Mouse (Mus musculus): Measurements from ENCODE around the gene Cacna1a. TPM values are rescaled to one million over a fixed set of nuclear protein-coding genes. Genes with fewer than 3 reads are reported as not detected.
A peak's percentile ranks its signal among the peaks of the same experiment; 100 is the strongest.

Gene Cacna1a
- polyA plus RNA-seq, 1 experiment from 2014 or later = 4.0 TPM

DNA sequence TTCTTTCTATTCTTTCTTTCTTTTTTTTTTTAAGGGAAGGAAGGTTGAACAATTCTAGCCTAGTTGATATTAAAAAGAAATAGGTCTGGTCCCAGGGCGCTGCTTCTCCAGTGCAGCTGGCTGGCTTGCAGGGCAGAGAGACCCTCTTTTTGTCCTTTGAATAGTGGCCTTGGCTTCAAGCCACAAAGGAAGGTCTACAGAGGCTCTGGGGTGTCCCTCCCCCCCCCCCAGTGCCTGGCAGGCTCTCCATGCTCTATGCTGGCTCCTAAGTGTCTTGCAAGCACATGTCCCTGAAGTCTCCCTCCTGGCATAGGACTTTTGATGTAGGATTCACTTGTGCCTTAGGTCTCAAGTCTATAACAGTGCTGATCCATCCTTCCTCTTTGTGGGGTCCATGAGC lies 23.0 kb upstream of the Cacna1a start:
- Histone ChIP-seq H3K36me3 (no peaks in the 10 kb centered on the region), H3K4me1 (peaks cover 4% of the 10 kb centered on the region; the same call in 1 of the 2 replicates), H3K27ac (no peak overlapping the region), H3K9ac (no peak overlapping the region), H3K4me3 (replicated peaks) (no peak overlapping the region), H3K27me3 (peaks cover 24% of the 10 kb centered on the region), H3K4me2 (no peak overlapping the region), H3K9me3 (replicated peaks) (no peaks in the 10 kb centered on the region)
- no peak for ATAC-seq (replicated peaks; ENCODE audit: low FRiP score)
- 86% methylated on average over 1 of the region's 1 CpGs for WGBS

DNA sequence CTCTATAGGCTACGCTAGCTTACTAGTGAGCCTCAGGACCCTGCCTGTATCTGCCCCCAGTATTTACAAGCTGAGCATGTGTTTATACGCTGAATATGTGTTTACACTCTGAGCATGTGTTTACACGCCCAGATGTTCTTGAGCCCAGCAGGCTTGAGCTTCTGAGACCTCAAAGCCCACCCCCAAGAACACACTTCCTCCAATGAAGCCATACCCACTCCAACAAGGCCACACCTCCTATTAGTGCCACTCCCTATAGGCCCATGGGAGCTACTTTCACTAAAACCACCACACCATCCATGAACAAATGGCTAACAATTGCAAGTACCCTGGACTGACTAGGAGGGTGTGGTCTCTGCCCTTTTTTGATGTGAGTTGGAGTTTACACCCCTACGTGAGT lies 17.3 kb upstream of the Cacna1a start:
- no peaks in the 10 kb centered on the region for H3K4me1 ChIP-seq
- H3K9me3 ChIP-seq (replicated peaks) = no peaks in the 10 kb centered on the region
- H3K27ac ChIP-seq = no peak overlapping the region
- H3K9ac ChIP-seq = no peak overlapping the region
- no peak for ATAC-seq (replicated peaks; ENCODE audit: low FRiP score)
- no peaks in the 10 kb centered on the region for H3K36me3 ChIP-seq
- no peak overlapping the region for H3K4me3 ChIP-seq (replicated peaks)
- no peak overlapping the region for H3K4me2 ChIP-seq
- no peaks in the 10 kb centered on the region for H3K27me3 ChIP-seq
- WGBS = 63% methylated on average over 4 of the region's 4 CpGs

DNA sequence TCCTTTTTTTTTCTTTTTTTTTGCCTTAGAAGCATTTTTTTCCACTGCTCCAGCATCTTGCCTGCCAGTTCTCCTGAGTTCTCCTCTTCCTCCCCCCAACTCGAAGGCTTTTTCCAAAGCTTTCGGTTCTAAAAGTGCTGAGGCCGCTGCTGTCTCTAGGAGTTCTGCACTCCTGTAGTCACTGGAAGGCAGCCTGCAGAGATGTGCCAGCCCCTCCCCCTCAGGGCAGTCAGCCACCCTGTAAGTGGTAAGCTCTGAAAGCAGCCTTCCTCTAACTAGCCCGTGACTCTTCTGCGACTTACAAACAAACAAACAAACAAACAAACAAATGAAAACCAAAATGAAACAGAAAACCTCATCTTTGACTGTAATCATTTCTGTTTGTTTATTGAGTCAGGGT lies 13.2 kb upstream of the Cacna1a start:
- no peak overlapping the region for H3K4me3 ChIP-seq (replicated peaks)
- H3K27me3 ChIP-seq = no peaks in the 10 kb centered on the region
- H3K4me1 ChIP-seq = no peaks in the 10 kb centered on the region
- no peak overlapping the region for H3K9ac ChIP-seq
- H3K9me3 ChIP-seq (replicated peaks) = no peaks in the 10 kb centered on the region
- H3K4me2 ChIP-seq = no peak overlapping the region
- no peak for ATAC-seq (replicated peaks; ENCODE audit: low FRiP score)
- no peaks in the 10 kb centered on the region for H3K36me3 ChIP-seq
- no peak overlapping the region for H3K27ac ChIP-seq
- 33% methylated on average over 5 of the region's 5 CpGs for WGBS

DNA sequence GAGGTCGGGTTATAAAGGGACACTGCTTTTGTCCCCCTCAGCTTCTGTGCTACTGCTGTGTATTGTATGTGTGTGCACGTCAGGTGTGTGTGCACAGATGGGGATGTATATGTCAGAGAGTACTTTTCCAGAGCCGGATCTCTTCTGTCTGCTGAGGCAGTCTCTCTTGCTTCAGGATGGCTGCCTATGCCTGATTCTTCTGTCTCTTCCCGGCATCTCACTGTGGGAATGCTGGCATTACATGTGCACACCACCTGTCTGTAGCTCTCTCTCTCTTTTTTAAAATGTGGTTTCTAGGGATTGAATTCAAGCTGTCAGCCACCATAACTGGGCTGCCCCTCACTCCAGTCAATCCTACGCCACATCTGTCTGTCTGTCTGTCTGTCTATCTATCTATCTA lies 12.4 kb upstream of the Cacna1a start:
- WGBS = 86% methylated on average over 5 of the region's 5 CpGs
- no peak for ATAC-seq (replicated peaks; ENCODE audit: low FRiP score)
- Histone ChIP-seq H3K9ac (no peak overlapping the region), H3K4me2 (no peak overlapping the region), H3K4me1 (no peaks in the 10 kb centered on the region), H3K27me3 (no peaks in the 10 kb centered on the region), H3K9me3 (replicated peaks) (no peaks in the 10 kb centered on the region), H3K36me3 (no peaks in the 10 kb centered on the region), H3K4me3 (replicated peaks) (no peak overlapping the region), H3K27ac (no peak overlapping the region)

DNA sequence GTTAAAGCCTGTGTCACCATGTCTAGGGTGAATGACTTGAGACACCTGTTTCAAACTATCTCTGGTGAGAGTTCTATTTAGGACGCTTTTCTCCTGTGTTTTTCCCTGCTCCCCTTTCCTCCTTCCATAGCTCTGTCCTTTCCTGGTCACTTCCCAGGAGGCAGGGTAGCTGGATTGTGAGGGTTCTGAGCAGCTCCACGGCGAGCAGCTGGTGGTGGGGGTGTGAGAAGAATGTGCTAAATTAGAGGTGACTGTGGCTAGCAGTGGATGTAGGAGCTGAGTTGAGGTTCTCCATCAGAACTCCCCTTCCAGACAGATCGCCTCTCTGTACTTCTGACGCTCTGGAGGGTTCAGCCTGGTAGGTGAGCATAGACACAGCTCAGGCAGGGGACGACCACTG lies 11.7 kb upstream of the Cacna1a start:
- Histone ChIP-seq H3K4me3 (replicated peaks) (no peak overlapping the region), H3K4me1 (no peaks in the 10 kb centered on the region), H3K4me2 (no peak overlapping the region), H3K9me3 (replicated peaks) (no peaks in the 10 kb centered on the region), H3K36me3 (no peaks in the 10 kb centered on the region), H3K27me3 (no peaks in the 10 kb centered on the region), H3K27ac (no peak overlapping the region), H3K9ac (no peak overlapping the region)
- 71% methylated on average over 6 of the region's 6 CpGs for WGBS
- no peak for ATAC-seq (replicated peaks; ENCODE audit: low FRiP score)

DNA sequence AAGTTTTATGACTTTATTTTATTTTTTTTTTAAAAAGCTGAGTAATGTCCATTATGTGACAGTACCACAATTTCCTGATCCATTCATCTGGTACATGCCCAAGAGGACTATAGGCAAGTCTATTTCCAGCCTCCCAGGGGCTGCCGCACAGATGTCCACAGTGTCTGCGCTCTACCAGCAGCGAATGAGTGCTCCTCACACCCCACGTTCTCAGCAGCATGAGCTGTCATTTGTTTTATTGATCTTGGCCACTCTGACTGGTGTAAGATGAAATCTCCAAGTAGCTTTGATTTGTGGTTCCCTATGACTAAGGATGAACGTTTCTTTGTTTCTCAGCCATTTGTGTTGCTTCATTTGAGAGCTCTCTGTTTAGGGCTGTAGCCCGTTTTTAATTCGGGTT lies 6.6 kb upstream of the Cacna1a start:
- H3K9me3 ChIP-seq (replicated peaks) = no peaks in the 10 kb centered on the region
- no peaks in the 10 kb centered on the region for H3K4me1 ChIP-seq
- ATAC-seq (replicated peaks; ENCODE audit: low FRiP score) = no peak
- no peak overlapping the region for H3K9ac ChIP-seq
- H3K4me2 ChIP-seq = no peak overlapping the region
- no peaks in the 10 kb centered on the region for H3K36me3 ChIP-seq
- no peaks in the 10 kb centered on the region for H3K27me3 ChIP-seq
- H3K4me3 ChIP-seq (replicated peaks) = no peak overlapping the region
- WGBS = 73% methylated on average over 7 of the region's 7 CpGs
- no peak overlapping the region for H3K27ac ChIP-seq

DNA sequence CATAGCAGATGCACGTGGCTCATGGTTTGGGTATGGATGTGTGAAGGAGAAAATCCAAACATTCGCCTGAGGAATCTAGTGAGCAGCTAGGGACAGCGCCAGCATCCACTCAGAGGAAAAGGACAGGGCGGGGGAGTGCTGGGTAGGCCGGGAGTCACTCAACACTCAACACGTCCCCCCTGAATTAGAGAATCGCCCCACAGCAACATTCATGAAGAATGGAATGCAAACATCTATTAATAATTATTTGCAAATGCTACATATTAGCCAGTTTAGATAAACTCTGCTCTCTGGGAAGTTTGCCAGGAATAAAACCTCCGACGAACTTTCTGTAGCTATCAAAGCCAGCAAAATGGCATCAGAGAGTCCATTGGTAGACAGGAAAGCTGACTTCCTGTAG lies 533 bp downstream of the Cacna1a start:
- H3K9me3 ChIP-seq (replicated peaks) = no peaks in the 10 kb centered on the region
- H3K4me3 ChIP-seq (replicated peaks) = no peak overlapping the region
- H3K9ac ChIP-seq = no peak overlapping the region
- H3K4me1 ChIP-seq = peaks cover 10% of the 10 kb centered on the region; the same call in 1 of the 2 replicates
- 52% methylated on average over 9 of the region's 9 CpGs for WGBS
- ATAC-seq (replicated peaks; ENCODE audit: low FRiP score) = no peak
- H3K27ac ChIP-seq = peak overlapping the region; percentile 45; the same call in 1 of the 2 replicates
- no peaks in the 10 kb centered on the region for H3K36me3 ChIP-seq
- 0 out of 2 replicates have a peak overlapping the region, but pooled peaks have one; percentile 3 for H3K4me2 ChIP-seq
- H3K27me3 ChIP-seq = no peaks in the 10 kb centered on the region

DNA sequence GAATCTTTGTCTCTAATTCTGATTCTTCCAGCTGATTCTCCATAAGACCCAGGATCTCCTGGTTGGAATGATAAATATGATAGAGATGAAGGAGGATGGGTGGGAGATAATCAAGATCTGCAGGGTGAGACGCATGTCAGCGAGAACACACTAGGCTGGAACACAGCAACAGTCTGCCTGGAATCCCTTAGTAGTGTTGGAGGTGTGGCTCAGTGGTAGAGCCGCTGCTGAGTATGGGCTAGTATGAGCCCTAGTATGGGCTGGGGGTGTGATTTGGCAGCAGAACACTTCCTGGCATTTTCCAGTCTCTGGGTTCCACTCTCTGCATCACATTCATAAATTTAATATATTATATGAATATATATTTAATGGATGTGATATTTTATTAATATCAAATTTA lies 933 bp downstream of the Cacna1a start:
- Histone ChIP-seq H3K36me3 (no peaks in the 10 kb centered on the region), H3K27ac (no peak overlapping the region), H3K9me3 (replicated peaks) (no peaks in the 10 kb centered on the region), H3K27me3 (no peaks in the 10 kb centered on the region), H3K4me3 (replicated peaks) (no peak overlapping the region), H3K9ac (no peak overlapping the region), H3K4me2 (no peak overlapping the region), H3K4me1 (peaks cover 10% of the 10 kb centered on the region; the same call in 1 of the 2 replicates)
- 75% methylated on average over 3 of the region's 3 CpGs for WGBS
- ATAC-seq (replicated peaks; ENCODE audit: low FRiP score) = no peak

DNA sequence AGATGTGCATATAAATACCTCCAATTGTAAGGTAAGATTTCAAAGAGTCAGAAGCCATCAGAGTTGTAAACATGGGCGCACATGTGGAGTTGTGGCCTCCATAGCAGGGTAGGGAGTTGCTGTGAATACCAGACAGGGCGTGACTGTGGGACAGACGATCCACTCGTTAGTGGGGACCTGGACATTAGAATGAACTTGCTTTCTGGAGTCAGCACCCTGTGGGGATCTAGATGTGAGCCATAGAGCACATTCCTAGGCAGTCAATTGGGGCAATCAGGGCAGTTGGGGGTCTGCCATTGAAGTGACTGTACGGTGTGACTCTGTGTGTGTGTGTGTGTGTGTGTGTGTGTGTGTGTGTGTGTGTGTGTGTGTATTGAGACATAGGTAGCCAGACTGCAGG lies 3.4 kb downstream of the Cacna1a start:
- no peak overlapping the region for H3K4me3 ChIP-seq (replicated peaks)
- WGBS = 85% methylated on average over 5 of the region's 5 CpGs
- H3K4me1 ChIP-seq = peaks cover 10% of the 10 kb centered on the region; the same call in 1 of the 2 replicates
- H3K27ac ChIP-seq = no peak overlapping the region
- H3K27me3 ChIP-seq = no peaks in the 10 kb centered on the region
- no peaks in the 10 kb centered on the region for H3K36me3 ChIP-seq
- ATAC-seq (replicated peaks; ENCODE audit: low FRiP score) = no peak
- H3K9me3 ChIP-seq (replicated peaks) = no peaks in the 10 kb centered on the region
- H3K9ac ChIP-seq = no peak overlapping the region
- no peak overlapping the region for H3K4me2 ChIP-seq

DNA sequence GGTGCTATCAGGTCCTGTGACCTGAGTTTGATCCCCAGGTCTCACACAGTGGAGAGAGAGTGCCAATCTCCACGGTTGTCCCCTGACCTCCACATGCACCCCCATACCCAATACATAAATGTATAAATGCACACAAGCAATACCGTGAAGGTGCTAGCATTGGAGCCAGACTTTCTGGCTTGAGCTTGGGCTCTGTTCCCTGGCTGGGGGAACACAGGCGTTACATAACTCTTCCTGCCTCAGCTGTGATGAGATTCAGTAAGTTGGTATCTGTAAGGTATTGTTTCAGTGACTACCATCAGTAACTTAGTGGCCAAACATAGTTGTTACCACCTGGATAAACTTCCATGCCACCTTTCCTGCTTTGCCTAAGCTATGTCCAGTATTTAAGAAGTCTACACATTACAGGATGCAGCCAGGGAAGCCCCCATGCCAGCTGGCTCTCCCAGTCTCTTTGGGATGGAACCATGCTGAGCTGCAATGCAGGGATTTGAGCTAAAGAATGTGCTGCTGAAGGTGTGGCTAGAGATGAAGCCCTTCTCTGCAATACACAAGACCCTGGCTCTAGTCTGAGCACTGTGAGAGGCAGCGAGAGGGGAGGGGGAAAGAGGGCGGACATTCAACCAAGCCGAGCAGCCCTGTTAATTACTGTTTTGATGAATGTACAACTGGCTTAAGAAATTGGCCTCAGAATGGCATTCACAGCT lies 7.7 kb downstream of the Cacna1a start:
- Histone ChIP-seq H3K4me2 (no peak overlapping the region), H3K4me1 (no peaks in the 10 kb centered on the region), H3K36me3 (no peaks in the 10 kb centered on the region), H3K27ac (no peak overlapping the region), H3K9me3 (replicated peaks) (no peaks in the 10 kb centered on the region), H3K4me3 (replicated peaks) (no peak overlapping the region), H3K27me3 (no peaks in the 10 kb centered on the region), H3K9ac (no peak overlapping the region)
- ATAC-seq (replicated peaks; ENCODE audit: low FRiP score) = no peak
- 74% methylated on average over 6 of the region's 6 CpGs for WGBS

DNA sequence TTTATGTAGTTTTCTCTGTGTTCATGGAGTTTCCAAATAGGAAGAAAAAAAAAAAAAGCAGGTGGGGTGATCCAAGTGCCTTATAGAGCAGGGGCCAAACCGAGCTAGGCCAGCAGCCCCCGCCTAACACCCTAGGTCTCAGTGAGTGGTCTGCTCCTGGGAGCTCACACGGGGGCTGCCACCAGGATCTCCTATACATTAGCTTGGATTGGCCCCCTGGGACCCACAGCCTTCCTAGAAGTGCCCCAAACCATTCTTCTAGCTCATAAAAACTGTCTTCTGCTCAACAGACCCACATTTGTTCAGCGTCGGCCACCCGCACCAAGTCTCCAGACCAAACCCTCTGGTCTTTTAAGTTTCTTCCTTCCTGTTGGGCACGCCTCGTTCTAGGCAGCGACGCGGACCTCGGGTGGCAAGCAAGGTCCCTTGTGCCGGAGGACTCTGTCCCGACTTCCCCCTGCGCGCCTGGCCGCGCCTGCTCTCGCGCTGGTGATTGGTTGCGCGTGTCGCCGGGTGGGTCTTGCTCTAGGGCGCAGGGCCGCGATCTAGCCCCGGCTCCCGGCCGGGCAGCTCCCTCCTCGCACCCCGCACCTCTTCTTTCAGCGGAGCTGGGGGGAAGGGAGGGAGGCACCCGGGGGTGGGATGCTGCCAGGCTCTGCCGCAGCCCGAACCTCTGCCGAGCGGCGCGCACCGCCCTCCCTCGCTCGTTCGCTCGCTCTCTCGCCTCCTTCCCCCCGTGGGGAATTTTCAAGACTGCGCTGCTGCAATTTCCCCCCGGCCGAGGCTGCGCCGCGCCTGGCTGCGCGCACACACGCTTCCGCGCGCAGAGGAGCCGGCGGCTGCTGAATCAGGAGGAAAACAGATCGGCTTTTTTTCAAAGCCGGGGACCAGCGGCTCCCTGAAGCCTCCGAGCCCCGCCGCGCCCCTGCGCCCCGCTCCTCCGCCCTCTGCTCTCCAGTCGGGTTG lies 25.9 kb downstream of the Cacna1a start:
- H3K36me3 ChIP-seq = no peaks in the 10 kb centered on the region
- H3K9me3 ChIP-seq (replicated peaks) = 0 out of 2 replicates have a peak, but pooled peaks cover 6% of the 10 kb centered on the region
- peak overlapping the region; percentile 59 for H3K27ac ChIP-seq
- H3K4me2 ChIP-seq = peak overlapping the region; percentile 99
- peak; percentile 74 for ATAC-seq (replicated peaks; ENCODE audit: low FRiP score)
- H3K4me1 ChIP-seq = peaks cover 22% of the 10 kb centered on the region
- H3K27me3 ChIP-seq = peaks cover 60% of the 10 kb centered on the region
- peak overlapping the region; percentile 62 for H3K4me3 ChIP-seq (replicated peaks)
- H3K9ac ChIP-seq = peak overlapping the region; percentile 50
- 2% methylated on average over 69 of the region's 72 CpGs for WGBS

DNA sequence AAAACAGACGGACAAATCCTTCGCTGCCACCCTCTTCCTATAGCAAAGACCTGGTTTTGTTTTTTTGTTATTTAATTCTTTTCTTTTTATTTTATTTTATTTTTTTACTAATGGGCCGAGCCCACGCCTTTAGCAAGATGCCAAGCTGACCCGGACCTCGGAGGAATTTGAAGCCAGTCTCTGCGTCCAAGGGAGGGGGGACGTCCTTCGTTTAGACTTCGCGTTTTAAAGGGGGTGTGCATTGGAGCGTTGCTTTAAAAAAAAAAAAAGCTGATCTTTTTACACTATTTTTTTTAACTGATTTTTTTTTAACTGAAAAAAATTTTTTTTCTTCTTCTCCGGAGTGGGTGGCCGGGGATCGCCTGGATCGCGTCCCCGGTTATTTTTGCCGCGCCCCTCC lies 26.7 kb downstream of the Cacna1a start:
- Histone ChIP-seq H3K9ac (peak overlapping the region; percentile 50; the same call in 1 of the 2 replicates), H3K27ac (no peak overlapping the region)

More for the DNA sequence above, 26.7 kb downstream of the Cacna1a start:
- Histone ChIP-seq H3K36me3 (no peaks in the 10 kb centered on the region), H3K4me1 (peaks cover 22% of the 10 kb centered on the region), H3K9me3 (replicated peaks) (0 out of 2 replicates have a peak, but pooled peaks cover 6% of the 10 kb centered on the region), H3K4me2 (peak overlapping the region; percentile 99), H3K4me3 (replicated peaks) (peak overlapping the region; percentile 62), H3K27me3 (peaks cover 60% of the 10 kb centered on the region)
- under 1% methylated on average over 19 of the region's 20 CpGs for WGBS
- ATAC-seq (replicated peaks; ENCODE audit: low FRiP score) = no peak

Data from kidney, embryonic 15.5 days (tissue).